Mouse (Mus musculus): Measurements from ENCODE around the gene Med23. TPM values are rescaled to one million over a fixed set of nuclear protein-coding genes. Genes with fewer than 3 reads are reported as not detected.

Med23 gene
- total and polyA plus RNA-seq, 2 experiments from 2014 or later: 15.2 to 41.5 TPM

- H3K4me2 ChIP-seq (ENCODE audit: low read depth, low read length): no peak overlapping the region
- H3K9me3 ChIP-seq (ENCODE audit: low read length): no peaks in the 10 kb centered on the region
- 83% methylated on average over 6 of the region's 6 CpGs for WGBS
- no peaks in the 10 kb centered on the region for H3K27me3 ChIP-seq (ENCODE audit: insufficient read depth, low read length)
- DNase-seq (ENCODE audit: low spot score) (no peak), ATAC-seq (no peak)
- H3K36me3 ChIP-seq (ENCODE audit: insufficient read depth, low read length): no peaks in the 10 kb centered on the region
- no peak overlapping the region for H3K27ac ChIP-seq
- no peak overlapping the region for H3K4me3 ChIP-seq (ENCODE audit: low read length)
- no peaks in the 10 kb centered on the region for H3K4me1 ChIP-seq (ENCODE audit: insufficient read depth, low read length)
- H3K9ac ChIP-seq (replicated peaks; ENCODE audit: low read length): no peak overlapping the region
- no peak for TF ChIP-seq CTCF (IDR thresholded peaks at IDR 0.05; ENCODE audit: low read depth)
These were observed 84.1 kb downstream of the Med23 start for GRCm38 (mm10) chr10:24953876-24954275.

GRCm38 (mm10) chr10:24958280-24959042 lies 88.7 kb downstream of the Med23 start:
- TF ChIP-seq CTCF (IDR thresholded peaks at IDR 0.05; ENCODE audit: low read depth): no peak
- H3K4me3 ChIP-seq (ENCODE audit: low read length): no peak overlapping the region
- H3K4me2 ChIP-seq (ENCODE audit: low read depth, low read length): no peak overlapping the region
- H3K9me3 ChIP-seq (ENCODE audit: low read length): no peaks in the 10 kb centered on the region
- H3K4me1 ChIP-seq (ENCODE audit: insufficient read depth, low read length): no peaks in the 10 kb centered on the region
- no peak overlapping the region for H3K9ac ChIP-seq (replicated peaks; ENCODE audit: low read length)
- no peaks in the 10 kb centered on the region for H3K36me3 ChIP-seq (ENCODE audit: insufficient read depth, low read length)
- no peaks in the 10 kb centered on the region for H3K27me3 ChIP-seq (ENCODE audit: insufficient read depth, low read length)
- WGBS: 77% methylated on average over 15 of the region's 15 CpGs
- no peak overlapping the region for H3K27ac ChIP-seq
- no peak for ATAC-seq
- DNase-seq (ENCODE audit: low spot score): no peak

- H3K4me2 ChIP-seq (ENCODE audit: low read depth, low read length): no peak overlapping the region
- DNase-seq (ENCODE audit: low spot score) (peak; percentile 40), ATAC-seq (0 out of 2 replicates have a peak, but pooled peaks have one; percentile 27)
- no peak overlapping the region for H3K4me3 ChIP-seq (ENCODE audit: low read length)
- no peaks in the 10 kb centered on the region for H3K27me3 ChIP-seq (ENCODE audit: insufficient read depth, low read length)
- TF ChIP-seq CTCF (IDR thresholded peaks at IDR 0.05; ENCODE audit: low read depth): no peak
- no peaks in the 10 kb centered on the region for H3K9me3 ChIP-seq (ENCODE audit: low read length)
- H3K27ac ChIP-seq: no peak overlapping the region
- H3K4me1 ChIP-seq (ENCODE audit: insufficient read depth, low read length): no peaks in the 10 kb centered on the region
- WGBS: 47% methylated on average over 15 of the region's 15 CpGs
- no peaks in the 10 kb centered on the region for H3K36me3 ChIP-seq (ENCODE audit: insufficient read depth, low read length)
- no peak overlapping the region for H3K9ac ChIP-seq (replicated peaks; ENCODE audit: low read length)
These were observed 89.5 kb downstream of the Med23 start for GRCm38 (mm10) chr10:24959043-24959916.

GRCm38 (mm10) chr10:24961112-24961511 lies 91.3 kb downstream of the Med23 start:
- no peak overlapping the region for H3K27ac ChIP-seq
- H3K4me3 ChIP-seq (ENCODE audit: low read length): no peak overlapping the region
- H3K36me3 ChIP-seq (ENCODE audit: insufficient read depth, low read length): no peaks in the 10 kb centered on the region
- H3K4me1 ChIP-seq (ENCODE audit: insufficient read depth, low read length): no peaks in the 10 kb centered on the region
- H3K4me2 ChIP-seq (ENCODE audit: low read depth, low read length): no peak overlapping the region
- peak; percentile 46; the same call in 1 of the 2 replicates for ATAC-seq
- TF ChIP-seq CTCF (IDR thresholded peaks at IDR 0.05; ENCODE audit: low read depth): peak; percentile 66
- H3K27me3 ChIP-seq (ENCODE audit: insufficient read depth, low read length): no peaks in the 10 kb centered on the region
- WGBS: 45% methylated on average over 2 of the region's 2 CpGs
- no peaks in the 10 kb centered on the region for H3K9me3 ChIP-seq (ENCODE audit: low read length)
- no peak overlapping the region for H3K9ac ChIP-seq (replicated peaks; ENCODE audit: low read length)
- DNase-seq (ENCODE audit: low spot score): peak; percentile 86

- no peak overlapping the region for H3K4me3 ChIP-seq (ENCODE audit: low read length)
- no peak overlapping the region for H3K27ac ChIP-seq
- TF ChIP-seq CTCF (IDR thresholded peaks at IDR 0.05; ENCODE audit: low read depth): no peak
- H3K9me3 ChIP-seq (ENCODE audit: low read length): no peaks in the 10 kb centered on the region
- H3K4me2 ChIP-seq (ENCODE audit: low read depth, low read length): no peak overlapping the region
- no peak for DNase-seq (ENCODE audit: low spot score)
- no peaks in the 10 kb centered on the region for H3K4me1 ChIP-seq (ENCODE audit: insufficient read depth, low read length)
- WGBS: 31% methylated on average over 2 of the region's 2 CpGs
- H3K27me3 ChIP-seq (ENCODE audit: insufficient read depth, low read length): no peaks in the 10 kb centered on the region
- ATAC-seq: no peak
- no peak overlapping the region for H3K9ac ChIP-seq (replicated peaks; ENCODE audit: low read length)
- no peaks in the 10 kb centered on the region for H3K36me3 ChIP-seq (ENCODE audit: insufficient read depth, low read length)
These were observed 92.1 kb downstream of the Med23 start for GRCm38 (mm10) chr10:24961889-24962288.

Small RNA genes within 50 kb of the gene (microRNA-seq; reads per million reads assigned to microRNA genes)
- 0 reads per million in 2 experiments for gene Mir6905

Other genes with a start within 250 kb of the Med23 start
- gene Enpp1, start 157.8 kb upstream of the Med23 start, total RNA-seq (2014; rRNA removed): 2.7 and 4.0 TPM in 2 replicates
- 3.1 and 4.1 TPM in 2 replicates for gene Enpp1, start 157.8 kb upstream of the Med23 start, polyA plus RNA-seq (2015; fragmentation: Nextera tagmentation; extraction: Ambion mirVana)
- 0.68 and 4.0 TPM in 2 replicates for gene Enpp3, start 27.2 kb upstream of the Med23 start, total RNA-seq (2014; rRNA removed)
- 1.5 and 1.7 TPM in 2 replicates for gene Enpp3, start 27.2 kb upstream of the Med23 start, polyA plus RNA-seq (2015; fragmentation: Nextera tagmentation; extraction: Ambion mirVana)
- gene Arg1, start 57.5 kb downstream of the Med23 start, total RNA-seq (2014; rRNA removed): 2.9 and 3.0 TPM in 2 replicates
- gene Arg1, start 57.5 kb downstream of the Med23 start, polyA plus RNA-seq (2015; fragmentation: Nextera tagmentation; extraction: Ambion mirVana): 3.6 and 3.9 TPM in 2 replicates